14 mouse cellular contexts compared by ENCODE assay signal in genomic region chr17:81504040-81504439, GRCm38 (mm10).
"Had no signal": no experiment of that assay in that cellular context is flagged by ENCODE, and none has a peak within 500 bp of the region (broad histone marks: within the 10 kb centered on the region; RNA-seq: fewer than 3 reads in every experiment).

No protein-coding gene starts in this region.

- H3K9me3 ChIP-seq: limb, embryonic 15.5 days; liver, embryonic 12.5 days; lung, embryonic 15.5 days; midbrain, embryonic 12.5 days; neural tube, embryonic 13.5 days; stomach, embryonic 15.5 days had no signal

- H3K4me1 ChIP-seq: liver, embryonic 12.5 days had no signal

- H3K9ac ChIP-seq: limb, embryonic 15.5 days; liver, embryonic 12.5 days; lung, embryonic 15.5 days; midbrain, embryonic 12.5 days; neural tube, embryonic 13.5 days; stomach, embryonic 15.5 days had no signal

- H3K4me3 ChIP-seq: left cerebral cortex, adult 2 months; limb, embryonic 15.5 days; liver, embryonic 12.5 days; lung, embryonic 15.5 days; midbrain, embryonic 12.5 days; neural tube, embryonic 13.5 days; stomach, embryonic 15.5 days had no signal

- H3K27me3 ChIP-seq: limb, embryonic 15.5 days; liver, embryonic 12.5 days; lung, embryonic 15.5 days; neural tube, embryonic 13.5 days; stomach, embryonic 15.5 days had no signal

- H3K36me3 ChIP-seq: limb, embryonic 15.5 days; liver, embryonic 12.5 days; lung, embryonic 15.5 days; midbrain, embryonic 12.5 days; neural tube, embryonic 13.5 days; stomach, embryonic 15.5 days had no signal

- H3K4me2 ChIP-seq: limb, embryonic 15.5 days; liver, embryonic 12.5 days; lung, embryonic 15.5 days; midbrain, embryonic 12.5 days; neural tube, embryonic 13.5 days; stomach, embryonic 15.5 days had no signal

- DNase-seq: kidney, postnatal 14 days; lung, postnatal 14 days; right cerebral cortex, postnatal 14 days; thymus, adult 2 months; thymus, postnatal 25 days had no signal

- H3K27ac ChIP-seq: limb, embryonic 15.5 days; liver, embryonic 12.5 days; lung, embryonic 15.5 days; macrophage; midbrain, embryonic 12.5 days; neural tube, embryonic 13.5 days; stomach, embryonic 15.5 days had no signal

- ATAC-seq: liver, embryonic 12.5 days; midbrain, embryonic 16.5 days had no signal
